Mouse (Mus musculus): ENCODE results near the gene Zbtb22. TPM values are rescaled to one million over a fixed set of nuclear protein-coding genes. Genes with fewer than 3 reads are reported as not detected.
"Not testable (repeated sequence)": the region's sequence is repeated elsewhere in the genome, so short reads cannot be mapped to it uniquely, and the experiment has no call there.

Gene Zbtb22
- total RNA-seq, 2 experiments from 2014 or later, result 33.2 to 36.8 TPM

- intact Hi-C loops (cut with DNase I), result no loop called here
Measured at GRCm38 (mm10) chr17:33940981-33941380, 25.3 kb downstream of the Zbtb22 start.

DNA sequence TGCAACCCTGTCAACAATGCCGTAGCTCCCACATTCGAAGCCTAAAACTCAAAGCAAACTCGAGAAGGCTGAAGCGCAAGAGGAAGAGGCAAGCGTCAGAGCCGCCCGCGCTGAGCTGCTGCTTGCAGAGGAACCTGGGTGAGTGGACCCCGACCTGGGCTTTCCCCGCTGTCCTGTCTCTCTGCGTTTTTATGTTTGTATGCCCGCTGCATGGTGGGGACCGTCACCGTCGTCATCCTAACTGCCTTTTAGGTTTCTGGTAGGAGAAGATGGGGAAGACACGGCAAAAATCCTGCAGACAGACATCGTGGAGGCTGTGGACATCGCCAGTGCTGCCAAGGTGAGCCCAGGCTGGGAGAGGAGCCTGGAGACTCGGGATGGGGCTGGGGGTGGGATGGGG, 25.7 kb downstream of the Zbtb22 start:
- DNase-seq, result no peak
- intact Hi-C loops (cut with DNase I), result no loop called here

More at GRCm38 (mm10) chr17:33940981-33941380, 25.3 kb downstream of the Zbtb22 start:
- no peak for DNase-seq

DNA sequence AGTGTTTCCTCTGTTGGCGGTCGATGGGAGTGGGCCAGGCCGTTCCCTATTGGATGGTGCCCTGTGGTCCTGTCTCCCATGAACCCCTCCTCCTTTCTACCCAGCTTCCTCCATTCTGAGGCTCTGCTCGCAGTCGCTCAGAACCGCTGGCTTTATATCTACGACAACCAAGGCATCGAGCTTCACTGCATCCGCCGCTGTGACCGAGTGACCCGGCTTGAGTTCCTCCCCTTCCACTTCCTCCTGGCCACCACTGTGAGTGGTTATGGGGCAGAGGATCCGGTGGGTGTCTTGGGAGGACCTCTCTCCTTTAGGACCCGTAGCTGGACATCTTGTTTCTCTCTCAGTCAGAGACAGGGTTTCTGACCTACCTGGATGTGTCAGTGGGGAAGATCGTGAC, 27.8 kb downstream of the Zbtb22 start:
- DNase-seq, result no peak
- intact Hi-C loops (cut with DNase I), result no loop called here

DNA sequence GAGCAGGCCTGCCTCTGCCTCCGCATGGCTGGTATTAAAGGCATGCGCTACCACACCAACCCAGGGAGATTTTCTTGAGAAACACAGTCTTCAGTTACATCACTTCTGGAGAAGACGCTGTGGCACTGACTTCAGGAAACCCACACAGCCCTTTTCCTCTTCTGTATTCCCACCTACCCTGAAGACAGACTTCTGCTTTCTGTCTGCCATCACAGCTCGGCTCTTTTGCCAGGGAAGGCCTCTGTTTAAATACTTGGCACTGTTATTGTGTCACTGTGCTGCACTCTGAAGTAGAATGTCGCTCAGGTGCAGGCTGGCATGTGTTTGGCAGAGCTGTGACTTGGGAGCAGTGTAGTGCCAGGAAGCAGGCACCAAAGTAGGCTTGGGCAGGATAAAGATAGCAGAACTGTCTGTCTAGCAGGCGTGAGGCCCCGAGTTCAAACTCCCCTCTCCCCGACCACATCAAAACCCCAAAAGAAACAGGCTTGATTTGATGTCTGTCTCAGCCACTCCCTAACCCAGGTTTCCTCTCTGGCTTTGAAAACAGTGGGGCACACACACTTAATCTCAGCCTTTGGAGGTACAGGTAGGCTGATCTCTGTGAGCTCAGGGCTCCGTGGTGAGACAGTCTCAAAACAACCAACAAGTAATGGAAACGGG, 31.9 kb downstream of the Zbtb22 start:
- intact Hi-C loops (cut with DNase I), result no loop called here

GRCm38 (mm10) chr17:33948090-33948904, 32.6 kb downstream of the Zbtb22 start:
- no peak for DNase-seq
- intact Hi-C loops (cut with DNase I), result no loop called here

More for the DNA sequence above, 31.9 kb downstream of the Zbtb22 start:
- no peak for DNase-seq

DNA sequence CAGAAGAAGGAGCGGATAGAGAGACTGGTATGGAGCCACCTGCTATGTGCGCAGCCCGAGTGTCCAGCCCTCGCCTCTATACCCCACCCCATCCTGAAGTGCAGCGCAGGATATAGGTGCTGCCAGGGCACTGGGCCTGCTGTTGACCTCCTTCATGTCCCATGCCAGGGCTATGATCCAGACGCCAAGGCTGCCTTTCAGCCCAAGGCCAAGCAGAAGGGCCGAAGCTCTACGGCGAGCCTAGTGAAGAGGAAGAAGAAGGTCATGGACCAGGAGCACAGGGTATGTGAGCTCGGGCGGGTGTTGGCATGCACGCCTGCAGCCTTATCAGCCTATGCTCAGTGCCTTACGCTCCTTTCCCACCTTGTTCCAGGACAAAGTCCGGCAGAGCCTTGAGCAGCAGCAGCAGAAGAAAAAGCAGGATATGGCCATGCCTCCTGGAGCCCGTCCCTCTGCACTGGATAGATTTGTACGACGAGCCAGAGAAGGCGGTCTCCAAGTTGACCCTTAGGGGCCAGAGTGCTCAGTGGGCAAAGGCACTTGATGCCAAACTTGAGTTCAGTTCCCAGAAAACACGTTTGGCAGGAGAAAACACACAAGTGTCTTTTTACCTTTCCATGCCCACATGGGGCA, 33.3 kb downstream of the Zbtb22 start:
- no peak for DNase-seq
- intact Hi-C loops (cut with DNase I), result no loop called here

GRCm38 (mm10) chr17:33950131-33950625, 34.5 kb downstream of the Zbtb22 start:
- DNase-seq, result peak; percentile 3
- intact Hi-C loops (cut with DNase I), result no loop called here

GRCm38 (mm10) chr17:33951021-33951946, 35.6 kb downstream of the Zbtb22 start, which contains the start of gene B3galt4:
B3galt4 (minus strand) TSS chr17:33951488.
- DNase-seq, result peak; percentile 91
- intact Hi-C loops (cut with DNase I), result no loop called here

- peak; percentile 1 for DNase-seq
- intact Hi-C loops (cut with DNase I), result not testable (repeated sequence)
Measured at GRCm38 (mm10) chr17:33952015-33952414, 36.3 kb downstream of the Zbtb22 start.

DNA sequence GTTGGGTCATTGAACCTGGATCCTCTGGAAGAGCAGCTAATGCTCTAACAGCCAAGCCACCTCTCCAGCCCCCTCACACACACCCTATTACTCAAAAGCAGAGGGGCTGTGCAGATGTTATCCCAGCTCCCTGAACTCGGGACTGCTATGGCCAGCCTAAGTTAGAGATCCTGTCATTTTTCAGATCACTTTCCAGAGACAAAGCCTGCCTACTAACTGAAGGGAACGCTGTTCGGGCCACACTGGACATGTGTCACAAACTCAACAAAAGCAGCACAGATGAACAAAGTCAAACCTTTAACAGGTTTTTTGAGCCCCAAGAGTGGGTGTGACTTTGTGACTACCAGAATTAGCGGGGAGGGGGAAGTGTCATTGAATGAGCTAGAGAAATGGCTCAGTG, 37.2 kb downstream of the Zbtb22 start:
- intact Hi-C loops (cut with DNase I), result no loop called here
- no peak for DNase-seq

DNA sequence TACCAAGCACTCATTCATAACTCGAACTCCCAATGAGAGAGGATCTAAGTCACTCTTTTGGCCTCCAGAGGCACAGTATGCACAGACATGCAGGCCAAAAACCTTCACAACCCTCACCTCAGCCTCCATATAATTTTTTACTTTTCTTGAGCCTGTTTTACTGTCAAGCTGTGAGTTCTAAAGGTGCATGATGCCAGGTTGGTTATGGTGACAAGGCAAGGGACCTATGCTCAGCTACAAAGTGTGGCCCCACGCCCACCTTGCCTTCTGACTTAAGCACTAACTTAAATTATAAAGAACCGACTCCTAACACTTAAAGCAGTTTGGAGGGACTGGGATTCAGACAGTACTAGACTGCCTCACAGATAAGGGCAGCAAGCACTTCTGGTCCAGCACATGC, 37.6 kb downstream of the Zbtb22 start:
- peak; percentile 0 for DNase-seq
- intact Hi-C loops (cut with DNase I), result no loop called here

- intact Hi-C loops (cut with DNase I), result no loop called here
- DNase-seq, result peak; percentile 5
Measured at GRCm38 (mm10) chr17:33953961-33954565, 38.4 kb downstream of the Zbtb22 start.

GRCm38 (mm10) chr17:33954646-33955554, 39.2 kb downstream of the Zbtb22 start:
- DNase-seq, result peak; percentile 0
- intact Hi-C loops (cut with DNase I), result loop anchor here (5.0 kb wide), 1 partner anchor 67 kb away; the partner anchor contains the start of gene Ring1

DNA sequence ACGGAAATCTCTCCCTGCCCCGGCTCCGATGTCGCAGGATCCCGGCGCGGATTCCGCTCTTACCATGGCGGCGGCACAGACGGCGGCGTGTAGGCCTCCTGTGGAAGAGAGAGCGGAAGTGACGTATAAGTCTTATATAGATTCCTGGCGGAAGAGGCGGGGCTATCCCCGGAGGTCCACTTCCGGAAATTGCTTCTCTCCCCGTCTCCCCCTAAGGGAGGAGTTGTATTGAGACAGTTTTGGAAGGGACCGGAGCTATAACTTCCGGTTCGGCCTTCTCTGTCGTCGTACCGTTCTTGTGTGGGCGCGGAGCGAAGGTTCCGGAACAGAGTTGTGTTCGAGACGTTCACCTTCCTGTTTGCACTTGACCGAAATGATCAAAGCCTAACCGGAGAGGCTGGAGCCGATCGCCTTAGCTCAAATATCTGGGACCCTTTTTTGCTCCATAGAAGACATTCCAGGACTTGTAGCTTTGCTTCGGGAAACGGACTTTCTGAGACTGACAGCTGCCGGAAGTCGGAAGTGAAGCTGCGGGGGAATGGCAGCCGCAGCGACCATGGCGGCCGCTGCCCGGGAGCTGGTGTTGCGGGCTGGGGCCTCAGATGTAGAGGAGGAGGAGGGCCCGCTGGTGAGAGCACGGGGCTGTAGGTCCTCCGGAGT, 40.0 kb downstream of the Zbtb22 start, which contains the start of the genes Vps52 and Rps18:
Gene Vps52, plus strand, starts transcription at position 258 of the 660 bp plus-strand sequence.
Gene Rps18, minus strand, starts transcription at position 447 of the 660 bp plus-strand sequence.
- peak; percentile 94 for DNase-seq
- intact Hi-C loops (cut with DNase I), result loop anchor here (5.0 kb wide), 1 partner anchor 67 kb away; the partner anchor contains the start of gene Ring1

DNA sequence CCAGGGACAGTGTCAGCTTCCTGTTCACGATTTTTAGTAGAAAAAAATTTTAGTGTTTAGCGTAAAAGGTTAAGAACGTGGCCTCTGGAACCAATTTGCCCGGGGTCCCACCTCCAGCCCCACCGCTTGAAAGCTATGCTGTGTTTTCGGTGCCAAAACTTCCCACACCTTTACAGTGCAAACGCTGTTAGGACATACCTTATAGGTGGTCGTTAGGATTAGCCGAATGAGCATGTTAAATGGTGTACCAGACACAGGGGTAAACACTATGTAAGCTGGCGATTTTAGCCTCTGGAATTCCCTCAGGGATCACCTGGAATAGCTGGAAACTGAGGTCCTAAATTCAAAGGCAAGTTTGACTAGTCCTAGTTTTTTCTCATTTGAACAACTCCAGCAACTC, 40.6 kb downstream of the Zbtb22 start:
- intact Hi-C loops (cut with DNase I), result loop anchor here (5.0 kb wide), 1 partner anchor 66 kb away; the partner anchor contains the start of gene Ring1

GRCm38 (mm10) chr17:33957493-33957892, 41.8 kb downstream of the Zbtb22 start:
- intact Hi-C loops (cut with DNase I), result loop anchor here (5.0 kb wide), 1 partner anchor 65 kb away; the partner anchor contains the start of gene Ring1
- no peak for DNase-seq

More for the DNA sequence above, 40.6 kb downstream of the Zbtb22 start:
- no peak for DNase-seq

GRCm38 (mm10) chr17:33958451-33958850, 42.7 kb downstream of the Zbtb22 start:
- intact Hi-C loops (cut with DNase I), result loop anchor here (5.0 kb wide), 1 partner anchor 64 kb away; the partner anchor contains the start of gene Ring1
- DNase-seq, result no peak
